Mouse (Mus musculus) stomach, postnatal 0 days (tissue): ENCODE results near the gene Agtpbp1.

Experiments used
- CTCF ChIP-seq: IDR thresholded peaks from 2 replicates; pipeline ENCODE4 v1.5.1; 2016; ENCODE audit warnings: antibody characterized with exemption, low read depth, mild to moderate bottlenecking, moderate library complexity
- EP300 ChIP-seq: optimal IDR thresholded peaks from 2 replicates; pipeline ENCODE3; 2016; ENCODE audit warnings: antibody characterized with exemption

- TF ChIP-seq EP300 (no peak), CTCF (no peak)
Observed at GRCm38 (mm10) chr13:59557185-59557985, 27.6 kb downstream of the Agtpbp1 start.
